Mouse (Mus musculus) spleen, postnatal 10 days (tissue): ENCODE measurements around the gene Praf2.
A peak's percentile ranks its signal among the peaks of the same experiment; 100 is the strongest.

ENCODE experiments used
- DNase-seq, 2 experiments: peaks; one replicate each; pipeline ENCODE4 v3.0.0; 2021 to 2022; ENCODE audit warnings: low spot score in 2 of 2

Praf2 gene

GRCm38 (mm10) chrX:7778450-7779244 is 50.4 kb downstream of the Praf2 start:
- DNase-seq: peak in 1 of 2 experiments; percentile 31

DNA sequence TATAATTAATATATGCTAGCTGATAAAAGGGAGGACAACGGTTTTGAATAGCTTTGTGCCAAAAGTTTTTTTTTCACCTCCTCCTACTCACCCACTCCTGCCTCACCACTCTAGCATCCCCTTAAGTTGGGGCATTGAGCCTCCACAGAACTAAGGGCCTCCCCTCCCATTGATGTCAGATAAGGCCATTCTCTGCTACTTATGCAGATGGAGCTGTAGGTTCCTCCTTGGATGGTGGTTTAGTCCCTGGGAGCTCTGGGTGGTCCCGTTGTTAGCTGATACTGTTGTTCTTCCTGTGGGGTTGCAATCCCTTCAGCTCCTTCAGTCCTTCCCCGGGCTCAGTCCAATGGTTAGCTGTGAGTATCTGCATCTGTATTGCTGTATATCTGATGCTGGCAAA is 51.1 kb downstream of the Praf2 start:
- DNase-seq: peak in 1 of 2 experiments; percentile 19
